Mouse (Mus musculus) monocyte, adult 5-6 weeks (primary cell): ENCODE measurements around the gene Lrrd1. TPM values are rescaled to one million over a fixed set of nuclear protein-coding genes. Genes with fewer than 3 reads are reported as not detected.
"Not testable (repeated sequence)": the region's sequence is repeated elsewhere in the genome, so short reads cannot be mapped to it uniquely, and the experiment has no call there.

Source experiments
- ATAC-seq: fragments of 153-309, 156-312 bp; replicated peaks from 2 replicates; pipeline ENCODE4 v1.8.0; 2017; ENCODE audit warnings: mild to moderate bottlenecking; ENCODE audit not compliant: low TSS enrichment, insufficient number of reproducible peaks, severe bottlenecking, poor library complexity, low FRiP score
- total RNA-seq: library from RNA; stranded (forward); fragments of 200-1000, 200-491, 200-594 nt; gene quantifications from 3 replicates; pipeline ENCODE4 v1.2.3, GENCODE M21; 2017

Gene Lrrd1
- total RNA-seq = not detected in 3 replicates

DNA sequence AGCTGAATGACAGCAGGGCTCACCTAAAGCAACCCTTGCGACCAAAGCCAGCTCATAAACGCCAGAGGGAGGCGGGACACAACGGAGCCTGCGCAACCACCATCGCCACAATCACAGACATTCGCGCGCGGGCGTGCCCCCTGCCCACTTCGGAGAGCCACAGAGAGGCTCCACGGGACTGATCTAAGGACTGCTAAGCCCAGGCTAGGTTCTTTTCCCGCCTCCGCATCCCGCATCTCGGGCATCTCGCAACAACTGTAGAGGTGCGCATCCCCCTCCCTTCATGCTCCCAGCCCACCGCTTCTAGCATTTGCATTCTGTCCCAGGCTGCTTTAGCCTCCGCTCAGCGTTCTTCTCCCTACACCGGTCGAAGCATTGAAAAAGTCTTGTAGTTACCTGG lies at the start of gene Lrrd1:
Gene Lrrd1, plus strand, starts transcription at position 148 of the 400 bp plus-strand sequence.
- ATAC-seq = no peak

DNA sequence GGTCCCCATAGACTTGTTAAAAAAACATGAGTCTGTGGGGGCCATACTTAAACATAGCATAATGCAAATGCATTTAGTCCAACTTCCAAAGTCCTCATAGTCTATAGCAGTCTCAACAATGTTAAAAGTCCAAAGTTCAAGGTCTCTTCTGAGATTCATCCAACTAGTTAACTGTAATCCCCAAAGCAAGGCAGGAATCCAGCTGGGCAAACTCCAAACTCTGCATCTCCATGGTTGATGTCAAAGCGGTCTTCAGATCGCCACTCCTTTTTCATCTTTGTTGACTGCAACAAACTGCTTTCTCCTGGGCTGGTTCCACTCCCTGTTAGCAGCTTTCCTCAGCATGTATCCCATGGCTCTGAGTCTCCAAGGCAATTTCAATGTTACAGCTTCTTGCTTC lies 47.9 kb upstream of the Lrrd1 start:
- not testable (repeated sequence) for ATAC-seq

DNA sequence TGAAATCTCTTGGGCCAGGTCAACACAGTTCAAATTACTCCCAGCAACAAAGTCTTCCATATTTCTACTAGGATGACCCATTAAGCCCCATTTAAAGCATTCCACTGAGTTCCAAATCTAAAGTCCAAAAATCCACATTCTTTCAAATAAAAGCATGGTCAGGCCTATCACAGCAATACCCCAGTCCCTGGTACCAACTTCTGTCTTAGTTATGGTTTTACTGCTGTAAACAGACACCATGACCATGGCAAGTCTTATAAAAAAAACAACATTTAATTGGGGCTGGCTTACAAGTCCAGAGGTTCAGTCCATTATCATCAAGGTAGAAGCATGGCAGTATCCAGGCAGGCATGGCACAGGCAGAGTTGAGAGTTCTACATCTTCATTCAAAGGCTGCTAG lies 46.3 kb upstream of the Lrrd1 start:
- ATAC-seq = not testable (repeated sequence)

DNA sequence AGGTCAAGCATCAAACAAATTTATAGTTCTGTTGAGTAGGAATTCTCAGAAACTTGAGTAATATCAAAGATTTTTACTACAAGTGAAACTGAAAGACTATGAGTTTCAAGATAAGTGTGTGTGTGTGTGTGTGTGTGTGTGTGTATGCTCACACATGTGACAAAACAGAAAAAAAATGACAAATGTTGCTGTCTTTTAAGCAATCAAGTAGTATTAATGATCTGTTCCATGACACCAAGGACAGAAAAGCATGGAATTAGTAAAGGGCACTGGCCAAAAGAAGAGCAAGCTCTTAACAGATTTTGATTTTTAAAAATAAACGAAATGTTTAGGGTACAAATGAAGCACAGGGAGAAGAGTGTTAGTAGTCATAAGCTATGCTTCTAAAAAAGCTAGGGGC lies 44.9 kb upstream of the Lrrd1 start:
- ATAC-seq = no peak

DNA sequence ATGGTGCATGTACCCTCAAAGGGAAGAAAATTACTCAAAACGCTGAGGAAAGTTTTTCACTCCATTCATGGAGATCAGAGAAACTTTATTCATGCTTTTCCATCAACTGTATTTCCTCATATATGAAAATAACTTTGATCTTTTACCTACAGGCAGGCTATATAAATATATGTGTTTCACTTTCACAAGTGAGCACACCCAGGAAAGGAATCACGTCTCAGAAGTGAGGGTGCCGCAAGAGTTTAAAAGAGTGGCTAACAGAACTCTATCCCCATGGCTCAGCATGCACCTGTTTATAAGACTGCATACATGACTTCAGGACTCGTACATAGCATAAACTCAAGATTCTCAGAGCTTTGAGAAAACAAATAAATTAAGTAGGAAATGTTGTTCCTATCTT lies 44.1 kb upstream of the Lrrd1 start:
- no peak for ATAC-seq

DNA sequence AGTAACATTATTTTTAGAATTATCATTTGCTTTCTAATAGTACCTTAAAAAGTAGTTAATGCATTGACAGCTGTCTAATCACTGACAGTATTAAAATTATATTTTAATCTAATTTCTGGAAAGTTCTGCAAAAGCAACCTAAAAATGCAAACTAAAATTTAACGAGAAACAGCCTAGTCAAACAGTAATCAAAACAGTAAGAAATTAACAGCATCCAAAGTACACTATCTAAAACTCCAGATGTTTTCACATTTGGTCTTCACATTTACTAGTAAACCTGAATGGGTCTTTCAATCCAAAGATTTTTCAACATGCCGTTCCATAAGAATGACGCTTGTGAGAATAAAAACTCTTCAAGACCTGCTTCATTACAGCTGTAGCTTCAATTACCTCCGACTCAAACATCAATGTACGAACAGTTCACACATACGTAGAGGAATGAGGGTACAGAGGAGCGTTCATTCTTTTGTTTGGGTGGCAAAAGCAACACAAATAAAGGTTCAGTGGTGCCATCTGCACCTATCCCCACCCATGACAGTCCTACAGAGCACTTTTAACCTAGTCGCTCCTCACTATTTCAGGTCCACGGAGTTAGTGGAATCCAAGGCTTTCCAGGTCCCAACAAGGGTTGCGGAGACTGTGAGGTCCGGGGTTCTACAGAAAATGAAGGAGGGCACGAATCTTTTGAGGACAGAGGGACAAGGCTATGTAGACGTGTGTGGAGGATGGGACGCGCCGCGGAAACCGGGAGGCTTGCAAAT lies 43.1 kb upstream of the Lrrd1 start:
- ATAC-seq = 0 out of 2 replicates have a peak, but pooled peaks have one; percentile 9

DNA sequence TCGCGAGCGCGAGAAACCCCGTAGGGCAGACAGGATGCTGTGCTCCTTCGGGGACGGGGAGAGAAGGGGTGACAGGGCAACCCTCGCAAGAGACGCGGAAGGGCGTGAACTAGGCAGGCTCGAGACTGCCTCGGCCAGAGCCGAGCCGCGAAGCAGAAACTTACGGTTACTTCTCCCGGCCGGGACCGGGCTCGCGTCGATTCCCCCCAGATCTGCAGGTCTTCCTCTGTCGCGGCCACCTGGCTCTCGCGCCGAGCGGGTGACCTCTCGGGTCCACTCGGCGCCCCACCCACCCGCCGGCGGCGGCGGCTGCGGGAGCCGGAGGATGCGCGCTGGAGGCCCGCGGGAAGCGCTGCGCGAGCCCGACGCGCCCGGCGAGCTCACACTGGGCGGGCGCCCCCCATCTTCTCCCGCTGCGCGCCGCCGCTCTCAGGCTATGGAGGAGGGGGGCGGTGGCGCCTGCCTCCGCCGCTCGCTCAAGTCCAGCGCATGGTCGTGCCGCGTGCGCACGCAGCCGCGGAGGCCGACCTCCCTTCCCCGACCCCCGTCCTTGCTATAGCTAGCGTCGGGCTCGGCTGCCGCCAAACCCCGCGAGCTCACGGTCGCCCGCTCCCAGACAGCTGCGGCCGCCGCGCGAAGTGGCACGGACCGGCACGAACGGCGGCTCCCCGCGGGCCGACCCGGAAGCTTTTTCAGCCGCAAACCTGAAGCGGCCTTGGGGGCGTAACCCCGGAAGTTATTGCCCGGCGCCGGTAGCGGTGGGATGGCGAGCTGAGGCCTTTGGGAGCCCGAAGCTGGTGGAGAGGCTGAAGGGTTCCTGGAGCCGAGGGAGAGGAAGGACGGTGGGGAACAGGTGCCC lies 42.3 kb upstream of the Lrrd1 start, which contains the start of the genes Ankib1 and Krit1:
Gene Ankib1, minus strand, starts transcription at position 493 of the 859 bp plus-strand sequence.
Gene Krit1, plus strand, starts transcription at position 752 of the 859 bp plus-strand sequence.
- ATAC-seq = peak; percentile 91

DNA sequence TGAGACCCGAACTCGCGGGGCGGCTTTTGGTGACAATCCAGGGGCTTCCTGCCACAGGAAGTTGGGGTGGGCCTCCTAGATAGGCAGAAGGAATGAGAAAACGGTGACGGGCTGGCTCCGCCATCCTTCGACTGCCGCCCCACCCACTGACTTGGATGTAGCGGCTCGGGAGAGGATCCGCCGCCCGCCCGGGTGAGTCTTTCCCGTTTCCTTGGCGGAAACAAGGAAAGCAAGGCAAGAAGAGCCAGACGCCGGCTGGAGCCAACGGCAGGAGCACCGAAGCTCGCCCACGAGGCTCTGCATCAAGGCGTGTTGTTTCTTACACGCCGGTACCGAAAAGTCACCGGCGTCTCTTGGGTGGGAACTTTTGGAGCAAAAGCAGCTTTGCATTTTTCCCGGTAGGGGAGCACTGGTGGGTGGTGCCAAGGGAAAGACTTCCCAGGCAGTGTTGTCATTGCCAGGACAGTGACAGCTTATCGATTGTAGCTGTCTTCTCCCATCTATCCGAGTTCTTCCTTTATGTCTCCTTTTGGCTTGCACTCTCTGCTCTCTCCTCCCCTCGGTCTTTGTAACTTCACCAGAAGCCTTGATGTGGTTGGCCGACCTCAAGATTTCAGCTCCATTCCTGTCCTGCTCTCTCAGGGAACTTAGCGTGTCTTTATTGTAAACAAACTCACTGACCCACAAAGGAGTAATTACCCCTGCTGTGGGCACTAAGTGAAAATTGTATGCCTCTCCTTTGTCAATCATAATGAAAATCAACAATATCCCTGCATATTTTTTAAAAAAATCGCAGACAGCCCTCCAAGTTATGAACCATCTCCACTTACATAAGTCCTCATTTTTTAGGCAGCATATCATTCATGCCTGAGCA lies 41.4 kb upstream of the Lrrd1 start:
- peak; percentile 6; the same call in 1 of the 2 replicates for ATAC-seq

DNA sequence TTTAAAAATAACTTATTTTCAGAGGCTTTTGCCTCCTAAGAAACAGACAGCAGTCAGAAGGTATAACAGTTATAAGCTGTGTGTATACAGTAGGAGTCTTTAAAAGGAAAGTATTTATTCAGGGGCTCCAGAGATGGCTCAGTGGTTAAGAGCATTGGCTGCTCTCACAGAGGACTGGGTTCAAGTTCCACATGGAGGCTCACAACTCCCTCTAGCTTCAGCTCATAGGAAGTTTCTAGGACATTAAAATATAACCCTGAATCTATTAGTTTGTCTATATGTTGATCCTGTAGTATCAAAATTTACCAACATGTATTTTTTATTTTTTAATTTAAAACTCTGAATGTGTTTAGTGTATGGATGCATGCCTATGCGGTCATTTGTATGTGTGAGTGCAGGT lies 36.5 kb upstream of the Lrrd1 start:
- ATAC-seq = no peak

DNA sequence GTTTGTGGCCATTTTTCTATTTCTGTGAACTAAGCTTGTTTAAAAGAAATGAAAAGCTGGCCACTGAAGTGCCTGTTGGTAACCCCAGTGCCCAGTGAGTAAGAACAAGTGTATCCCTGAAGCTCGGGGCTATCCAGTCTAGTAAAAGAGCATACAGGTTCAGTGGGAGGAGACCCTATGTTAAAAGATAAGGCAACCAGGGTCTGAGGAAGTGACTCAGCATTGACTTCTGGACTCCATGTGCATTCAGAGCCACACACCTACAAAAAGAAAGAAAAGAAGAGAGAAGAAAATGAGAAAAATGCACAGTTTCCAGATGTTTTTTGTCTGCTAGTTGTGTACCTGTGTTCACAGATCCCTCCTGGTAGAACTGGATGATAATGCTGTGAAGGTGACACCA lies 10.9 kb upstream of the Lrrd1 start:
- ATAC-seq = no peak

DNA sequence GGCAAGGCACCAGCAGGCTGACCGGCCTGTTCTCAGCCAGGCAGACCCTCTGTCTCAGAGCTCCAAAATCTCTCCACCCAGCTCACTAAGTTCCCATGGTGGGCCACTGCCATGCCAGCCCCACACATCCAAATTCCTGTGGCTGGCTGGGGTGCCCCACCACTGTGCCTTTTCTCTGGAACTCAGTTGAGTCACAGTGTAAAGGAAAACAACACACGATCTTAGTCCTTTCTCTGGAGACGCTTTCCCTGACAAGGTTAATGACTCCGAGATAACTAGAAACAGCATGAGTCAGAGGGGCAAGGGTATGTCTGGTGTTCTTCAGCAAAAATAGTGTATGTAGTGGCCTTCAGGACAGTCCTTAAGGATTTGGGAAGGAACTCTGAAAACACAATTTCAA lies 25.2 kb downstream of the Lrrd1 start:
- ATAC-seq = no peak

DNA sequence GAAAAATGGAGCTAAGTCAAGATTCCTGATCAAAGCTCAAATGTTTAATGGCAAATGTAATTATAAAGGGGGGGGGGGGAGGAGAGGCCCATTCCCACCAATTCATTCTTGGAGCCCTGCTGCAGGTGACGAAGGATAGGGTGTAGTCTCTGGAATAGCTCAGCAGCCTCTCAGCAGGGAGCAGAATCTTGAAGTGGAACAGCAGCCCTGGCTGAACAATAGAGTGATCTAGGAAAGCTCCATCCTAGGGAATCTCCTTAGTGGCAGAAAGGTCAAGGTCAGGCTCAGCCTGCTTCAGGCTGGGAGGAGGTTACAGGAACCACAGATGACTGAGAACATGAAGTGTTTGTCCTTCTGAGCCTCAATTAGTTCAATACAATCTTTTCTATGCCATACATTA lies 27.4 kb downstream of the Lrrd1 start:
- ATAC-seq = no peak

DNA sequence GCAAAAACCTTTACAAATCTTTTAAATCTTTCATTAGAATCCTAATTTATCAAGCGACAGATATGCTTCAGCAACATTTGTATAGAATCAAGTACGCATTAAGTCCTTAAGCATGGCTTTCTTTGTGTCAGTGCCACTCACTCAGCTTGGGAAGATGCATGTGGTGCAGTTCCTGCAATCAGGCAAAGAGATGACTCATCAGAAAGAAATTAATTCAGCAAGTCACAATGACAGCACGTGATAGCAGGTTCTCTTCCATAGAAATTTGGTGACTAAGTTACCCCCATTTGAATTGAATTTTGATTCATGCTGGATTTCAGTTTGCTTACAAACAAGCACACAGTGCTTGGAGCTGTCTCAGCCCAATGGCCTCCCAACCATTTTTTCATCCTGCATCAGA lies 28.5 kb downstream of the Lrrd1 start:
- no peak for ATAC-seq

DNA sequence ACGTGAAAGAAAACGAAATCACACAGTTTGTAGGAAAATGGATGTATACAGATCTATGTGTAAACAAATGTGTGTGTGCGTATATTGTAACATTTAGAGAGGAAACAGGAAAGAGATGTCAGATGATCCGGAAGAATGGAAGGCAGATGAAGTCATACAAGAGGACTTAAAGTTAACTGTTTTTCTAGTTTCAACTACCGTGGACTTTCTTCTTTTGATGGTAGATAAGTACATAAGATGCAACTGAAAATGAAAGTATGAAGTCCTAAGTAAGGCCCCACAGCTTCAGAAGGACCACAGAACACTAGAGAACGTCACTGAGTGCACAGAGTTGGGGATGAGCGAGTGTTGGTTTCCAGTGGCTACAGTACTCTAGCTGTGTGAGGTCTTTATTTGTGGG lies 41.9 kb downstream of the Lrrd1 start:
- not testable (repeated sequence) for ATAC-seq

DNA sequence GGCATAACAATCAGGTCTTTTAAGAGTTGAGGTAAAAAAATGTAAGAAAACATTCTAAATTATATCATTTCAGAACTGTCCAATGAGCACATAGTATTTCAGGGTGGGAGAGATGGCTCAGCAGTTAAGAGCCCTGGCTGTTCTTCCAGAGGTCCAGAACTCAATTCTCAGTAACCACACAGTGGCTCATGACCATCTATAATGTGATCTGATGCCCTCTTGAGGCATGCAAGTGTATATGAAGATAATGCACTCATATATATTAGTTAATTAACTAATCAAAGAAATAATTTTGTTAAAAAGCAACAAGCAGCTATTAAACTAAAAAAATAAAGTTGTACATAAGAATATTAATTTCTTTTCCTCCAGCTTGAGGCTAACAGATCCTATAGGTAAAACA lies 44.2 kb downstream of the Lrrd1 start:
- ATAC-seq = no peak

DNA sequence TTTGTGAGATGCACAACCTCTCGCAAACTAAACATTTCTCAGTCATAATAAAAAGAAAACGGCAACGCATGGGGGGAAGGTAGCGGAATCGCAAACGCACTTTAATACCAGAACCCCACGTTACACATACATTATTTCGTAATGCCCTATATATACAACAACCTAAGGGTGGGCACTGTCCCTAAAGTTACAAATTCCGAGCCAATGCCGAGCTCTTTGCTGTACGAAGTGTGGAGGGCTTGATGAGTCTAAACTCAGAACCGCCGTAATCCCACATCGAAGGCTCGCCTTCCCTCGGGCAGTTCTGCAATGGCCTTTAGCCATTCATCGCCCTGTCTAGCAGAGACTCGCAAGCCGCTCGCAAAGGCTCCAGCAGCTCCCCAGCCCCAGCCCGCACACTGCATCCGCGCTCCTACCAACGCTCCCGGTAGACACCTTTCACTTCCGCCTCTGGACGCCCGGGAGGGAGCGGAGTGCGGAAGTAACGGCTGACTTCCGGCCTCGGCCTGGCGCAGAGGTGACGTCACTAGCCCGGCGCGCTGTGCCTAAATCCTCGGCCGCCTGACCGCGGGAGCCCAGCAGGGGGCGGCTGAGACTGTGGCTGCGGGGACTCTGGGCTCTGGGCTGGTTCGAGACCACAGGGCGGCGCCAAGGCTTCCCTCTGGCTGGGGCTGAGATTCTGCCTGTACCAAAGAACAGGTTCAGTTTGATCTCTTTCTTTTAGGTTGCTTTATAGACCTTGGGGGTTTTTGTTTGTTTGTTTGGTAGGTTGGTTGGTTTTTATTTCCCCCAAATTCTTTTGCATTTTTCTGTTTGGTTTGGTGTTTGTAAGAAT lies 48.7 kb downstream of the Lrrd1 start, which contains the start of gene Mterf1a:
Gene Mterf1a, minus strand, starts transcription at position 475 of the 835 bp plus-strand sequence.
- ATAC-seq = peak; percentile 98

DNA sequence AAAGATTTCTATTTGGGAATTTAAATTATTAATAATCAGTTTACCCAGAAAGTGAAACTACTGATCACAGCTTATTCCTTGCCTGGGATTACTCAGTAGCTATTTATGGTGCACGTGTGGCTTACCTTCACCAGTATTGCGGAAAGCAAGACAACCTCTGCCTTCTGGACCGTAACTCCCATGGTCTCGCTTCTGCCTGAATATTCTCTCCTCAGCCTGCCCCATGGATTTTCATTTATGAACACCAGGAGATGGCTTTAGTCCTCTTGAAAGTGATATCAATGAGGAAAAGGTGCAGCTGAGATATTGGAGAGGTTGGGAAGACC lies 49.3 kb downstream of the Lrrd1 start:
- ATAC-seq = not testable (repeated sequence)

DNA sequence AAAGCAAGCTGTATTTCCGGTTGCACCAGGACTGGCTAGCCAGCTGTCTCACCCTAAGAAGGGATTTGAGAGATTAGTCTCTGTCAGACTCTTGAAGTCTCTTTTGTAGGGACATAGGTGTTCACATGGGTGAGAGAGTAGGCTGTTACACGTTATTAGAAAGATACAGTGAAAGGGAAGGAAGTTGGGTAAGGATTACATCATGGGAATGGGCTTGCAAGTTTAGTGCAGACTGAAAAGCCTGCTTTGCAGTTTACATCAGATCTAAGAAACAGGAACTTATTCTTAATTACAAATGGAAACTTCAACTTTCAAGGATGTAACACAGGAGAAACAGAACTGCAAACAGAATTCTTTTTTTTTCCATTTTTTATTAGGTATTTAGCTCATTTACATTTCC lies 60.5 kb downstream of the Lrrd1 start:
- no peak for ATAC-seq
